Mouse (Mus musculus) gastrocnemius, adult 2 months (tissue): Measurements from ENCODE around the gene Tpbg. TPM values are rescaled to one million over a fixed set of nuclear protein-coding genes. Genes with fewer than 3 reads are reported as not detected.

Experiments used
- DNase-seq: peaks from one replicate; pipeline ENCODE4 v3.0.0; 2022
- H3K27ac ChIP-seq: fragments of 200-600 bp; 2 replicates; pipeline ENCODE4 v1.8.1; 2022; ENCODE audit warnings: mild to moderate bottlenecking
- H3K4me3 ChIP-seq: fragments of 200-600 bp; 2 replicates; pipeline ENCODE4 v1.8.1; 2022; ENCODE audit warnings: mild to moderate bottlenecking, moderate library complexity
- CTCF ChIP-seq: fragments of 200-600 bp; IDR thresholded peaks from 2 replicates; pipeline ENCODE4 v1.8.1; 2022; ENCODE audit warnings: antibody characterized with exemption, mild to moderate bottlenecking, moderate library complexity
- intact Hi-C: fragments of 180-260 bp; cut with DNase I; formaldehyde crosslinking; loops from one replicate; pipeline ENCODE4 v1.15.1; 2025
- total RNA-seq, 2 experiments: library from RNA; stranded (reverse); gene quantifications; 2 replicates each; pipeline ENCODE4 v1.2.3; 2021

Tpbg gene
- total RNA-seq, 2 experiments from 2014 or later, result 0.61 to 1.0 TPM

GRCm38 (mm10) chr9:85846186-85846585, 4.0 kb downstream of the Tpbg start:
- Histone ChIP-seq H3K27ac (no peak overlapping the region), H3K4me3 (no peak overlapping the region)
- no peak for TF ChIP-seq CTCF
- intact Hi-C loops, result no loop called here
- DNase-seq, result no peak

- DNase-seq, result no peak
- Histone ChIP-seq H3K4me3 (no peak overlapping the region), H3K27ac (no peak overlapping the region)
- intact Hi-C loops, result no loop called here
- TF ChIP-seq CTCF, result no peak
These were observed 12.6 kb downstream of the Tpbg start for GRCm38 (mm10) chr9:85854780-85855179.

GRCm38 (mm10) chr9:85856511-85856910, 14.3 kb downstream of the Tpbg start:
- intact Hi-C loops, result no loop called here
- no peak for TF ChIP-seq CTCF
- Histone ChIP-seq H3K27ac (no peak overlapping the region), H3K4me3 (no peak overlapping the region)
- DNase-seq, result no peak

- DNase-seq, result no peak
- intact Hi-C loops, result no loop called here
- Histone ChIP-seq H3K27ac (no peak overlapping the region), H3K4me3 (no peak overlapping the region)
- TF ChIP-seq CTCF, result no peak
These were observed 18.9 kb downstream of the Tpbg start for GRCm38 (mm10) chr9:85861065-85861464.

- Histone ChIP-seq H3K4me3 (no peak overlapping the region), H3K27ac (no peak overlapping the region)
- no peak for DNase-seq
- TF ChIP-seq CTCF, result no peak
- intact Hi-C loops, result no loop called here
These were observed 20.4 kb downstream of the Tpbg start for GRCm38 (mm10) chr9:85862562-85862961.

GRCm38 (mm10) chr9:85872908-85873307, 30.7 kb downstream of the Tpbg start:
- Histone ChIP-seq H3K4me3 (no peak overlapping the region), H3K27ac (no peak overlapping the region)
- no peak for DNase-seq
- intact Hi-C loops, result no loop called here
- TF ChIP-seq CTCF, result peak; percentile 24; the same call in 1 of the 2 replicates

GRCm38 (mm10) chr9:85893681-85894080, 51.5 kb downstream of the Tpbg start:
- Histone ChIP-seq H3K27ac (no peak overlapping the region), H3K4me3 (no peak overlapping the region)
- peak; percentile 19 for DNase-seq
- intact Hi-C loops, result no loop called here
- TF ChIP-seq CTCF, result no peak

Other genes starting within 250 kb of the Tpbg start
- 10 to 100 TPM; 48.6 to 61.6 TPM for gene Ibtk, start 93.0 kb upstream of the Tpbg start, total RNA-seq